14 mouse cellular contexts compared by ENCODE assay signal in genomic region chr1:155055041-155055440, GRCm38 (mm10). TPM values are rescaled to one million over a fixed set of nuclear protein-coding genes. Genes with fewer than 3 reads are reported as not detected.
DNase-seq lines count a peak whose midpoint lies in the region; ATAC-seq and TF ChIP-seq lines count a peak whose summit lies in the region.
"Had no signal": no experiment of that assay in that cellular context is flagged by ENCODE, and none has a peak within 500 bp of the region (broad histone marks: within the 10 kb centered on the region; RNA-seq: fewer than 3 reads in every experiment).

No protein-coding gene starts in this region.

- no peaks in the 10 kb centered on the region for H3K36me3 ChIP-seq in hindbrain, embryonic 12.5 days
- no peaks in the 10 kb centered on the region for H3K36me3 ChIP-seq in hindbrain, postnatal 0 days (ENCODE audit: insufficient read depth, low read length)
- no peaks in the 10 kb centered on the region for H3K36me3 ChIP-seq in CH12.LX (replicated peaks in 1 of 2; ENCODE audit: control insufficient read depth in 1 of 2, insufficient read depth in 1 of 2, low read length in 1 of 2)
- H3K36me3 ChIP-seq in heart, postnatal 0 days (replicated peaks; ENCODE audit: control insufficient read depth, insufficient read depth, low read length) = no peaks in the 10 kb centered on the region
- no peaks in the 10 kb centered on the region for H3K36me3 ChIP-seq in intestine, embryonic 16.5 days (ENCODE audit: control insufficient read depth, insufficient read depth, low read length)
- H3K36me3 ChIP-seq: midbrain, embryonic 12.5 days had no signal

- H3K9me3 ChIP-seq in hindbrain, embryonic 12.5 days (replicated peaks) = no peaks in the 10 kb centered on the region
- H3K9me3 ChIP-seq in hindbrain, postnatal 0 days (ENCODE audit: low read length) = no peaks in the 10 kb centered on the region
- no peaks in the 10 kb centered on the region for H3K9me3 ChIP-seq in CH12.LX (replicated peaks; ENCODE audit: low read length)
- H3K9me3 ChIP-seq in heart, postnatal 0 days (replicated peaks; ENCODE audit: control insufficient read depth, low read length) = no peaks in the 10 kb centered on the region
- no peaks in the 10 kb centered on the region for H3K9me3 ChIP-seq in intestine, embryonic 16.5 days (ENCODE audit: control insufficient read depth, low read length)
- H3K9me3 ChIP-seq: midbrain, embryonic 12.5 days had no signal

- 0 out of 2 replicates have a peak overlapping the region, but pooled peaks have one; percentile 0 for H3K27ac ChIP-seq in hindbrain, embryonic 12.5 days
- no peak overlapping the region for H3K27ac ChIP-seq in hindbrain, postnatal 0 days
- peak overlapping the region; percentile 75 for H3K27ac ChIP-seq in CH12.LX (ENCODE audit: insufficient read depth, low read depth)
- H3K27ac ChIP-seq in heart, postnatal 0 days (ENCODE audit: low read depth) = peak overlapping the region; percentile 40; the same call in 1 of the 2 replicates
- H3K27ac ChIP-seq in intestine, embryonic 16.5 days (ENCODE audit: low read length) = no peak overlapping the region
- H3K27ac ChIP-seq: midbrain, embryonic 12.5 days had no signal

- TF ChIP-seq CTCF in hindbrain, postnatal 0 days (IDR thresholded peaks at IDR 0.05; ENCODE audit: low read depth) = no peak
- no peak for TF ChIP-seq CTCF in CH12.LX (conservative IDR thresholded peaks at IDR 0.05 in 1 of 2, IDR thresholded peaks at IDR 0.05 in 1 of 2; ENCODE audit: low read depth in 2 of 2, low read length in 2 of 2)
- TF ChIP-seq CTCF in heart, postnatal 0 days (IDR thresholded peaks at IDR 0.05; ENCODE audit: low read depth) = no peak

- H3K79me2 ChIP-seq in CH12.LX (replicated peaks; ENCODE audit: control insufficient read depth, extremely low read depth, insufficient read depth, poor library complexity, severe bottlenecking) = no peaks in the 10 kb centered on the region

- no peak; the same call in 1 of the 2 replicates for TF ChIP-seq POLR2A in CH12.LX (IDR thresholded peaks at IDR 0.05; ENCODE audit: low read depth, low read length)

- WGBS in hindbrain, embryonic 12.5 days = 49% methylated on average over 3 of the region's 3 CpGs
- WGBS in hindbrain, postnatal 0 days = 54% methylated on average over 3 of the region's 3 CpGs
- WGBS in heart, postnatal 0 days = 28% methylated on average over 3 of the region's 3 CpGs
- WGBS in intestine, embryonic 16.5 days = 33% methylated on average over 3 of the region's 3 CpGs

- no peak for TF ChIP-seq RAD21 in CH12.LX (IDR thresholded peaks at IDR 0.05; ENCODE audit: low read depth, low read length)

- ATAC-seq in hindbrain, embryonic 12.5 days (ENCODE audit: low FRiP score) = no peak
- ATAC-seq in hindbrain, postnatal 0 days = no peak
- ATAC-seq in heart, postnatal 0 days (ENCODE audit: insufficient read depth, low read depth) = no peak
- no peak for ATAC-seq in intestine, embryonic 16.5 days

- H3K4me1 ChIP-seq in hindbrain, embryonic 12.5 days = peaks cover 41% of the 10 kb centered on the region
- H3K4me1 ChIP-seq in hindbrain, postnatal 0 days (ENCODE audit: insufficient read depth, low read length) = peaks cover 26% of the 10 kb centered on the region
- H3K4me1 ChIP-seq in CH12.LX (ENCODE audit: control insufficient read depth in 1 of 2, insufficient read depth in 2 of 2) = peaks cover 52 to 89% of the 10 kb centered on the region in 2 experiments
- peaks cover 61% of the 10 kb centered on the region for H3K4me1 ChIP-seq in heart, postnatal 0 days (ENCODE audit: control insufficient read depth, insufficient read depth)
- peaks cover 48% of the 10 kb centered on the region for H3K4me1 ChIP-seq in intestine, embryonic 16.5 days (ENCODE audit: control insufficient read depth, insufficient read depth, low read length)

- no peak overlapping the region for H3K9ac ChIP-seq in hindbrain, embryonic 12.5 days
- H3K9ac ChIP-seq in hindbrain, postnatal 0 days (replicated peaks; ENCODE audit: low read length) = no peak overlapping the region
- peak overlapping the region; percentile 21; the same call in 1 of the 2 replicates for H3K9ac ChIP-seq in CH12.LX (ENCODE audit: insufficient read depth, low read depth)
- no peak overlapping the region for H3K9ac ChIP-seq in heart, postnatal 0 days (replicated peaks; ENCODE audit: low read depth, low read length)
- no peak overlapping the region for H3K9ac ChIP-seq in intestine, embryonic 16.5 days (ENCODE audit: low read depth, low read length)
- H3K9ac ChIP-seq: lung, embryonic 14.5 days; midbrain, embryonic 12.5 days had no signal

- in situ Hi-C loops in CH12.LX (cut with MboI; ENCODE audit: low pct_ligation_motif_present, low pct_unique_long_range_greater_than_20kb, low sequenced_read_pairs) = no loop called here

- no peak overlapping the region for H3K4me2 ChIP-seq in hindbrain, embryonic 12.5 days (replicated peaks)
- H3K4me2 ChIP-seq in hindbrain, postnatal 0 days (ENCODE audit: low read depth, low read length) = no peak overlapping the region
- peak overlapping the region; percentile 84 for H3K4me2 ChIP-seq in CH12.LX (ENCODE audit: insufficient read depth, low read depth, poor library complexity, severe bottlenecking)
- H3K4me2 ChIP-seq in heart, postnatal 0 days (ENCODE audit: low read depth, low read length) = no peak overlapping the region
- H3K4me2 ChIP-seq in intestine, embryonic 16.5 days (ENCODE audit: low read depth, low read length) = no peak overlapping the region
- H3K4me2 ChIP-seq: lung, embryonic 14.5 days; midbrain, embryonic 12.5 days had no signal

- dilution Hi-C loops in CH12.LX (cut with MboI; ENCODE audit: extremely low pct_ligation_motif_present, extremely low pct_unique_long_range_greater_than_20kb, low sequenced_read_pairs) = no loop called here

- H3K4me3 ChIP-seq in hindbrain, embryonic 12.5 days = no peak overlapping the region
- no peak overlapping the region for H3K4me3 ChIP-seq in hindbrain, postnatal 0 days (ENCODE audit: low read length)
- H3K4me3 ChIP-seq in CH12.LX (replicated peaks in 1 of 3; ENCODE audit: low read depth in 2 of 3, low read length in 2 of 3, poor library complexity in 1 of 3) = peak overlapping the region in 1 of 3 experiments; percentile 20
- H3K4me3 ChIP-seq in heart, postnatal 0 days (ENCODE audit: low read depth, low read length) = no peak overlapping the region
- H3K4me3 ChIP-seq in intestine, embryonic 16.5 days (ENCODE audit: low read length) = no peak overlapping the region
- H3K4me3 ChIP-seq: midbrain, embryonic 12.5 days had no signal

- peak; percentile 41 for DNase-seq in embryo, embryonic 11 days
- no peak for DNase-seq in embryo, embryonic 9.5 days (ENCODE audit: extremely low spot score)
- no peak for DNase-seq in hindbrain, postnatal 0 days (ENCODE audit: low spot score)
- peak; percentile 60 for DNase-seq in CH12.LX (ENCODE audit: extremely low read depth)
- no peak for DNase-seq in heart, postnatal 0 days (ENCODE audit: low spot score)
- DNase-seq in thymus, postnatal 36 days = no peak
- DNase-seq: adrenal gland, postnatal 36 days; cerebellum, adult 2 months; kidney, adult 9 months; lung, embryonic 14.5 days; thymus, postnatal 4 days had no signal

- TF ChIP-seq EP300 in CH12.LX (IDR thresholded peaks at IDR 0.05; ENCODE audit: low read length) = no peak
- no peak for TF ChIP-seq EP300 in heart, postnatal 0 days (IDR thresholded peaks at IDR 0.05; ENCODE audit: low read depth)

- no peaks in the 10 kb centered on the region for H3K27me3 ChIP-seq in hindbrain, embryonic 12.5 days
- H3K27me3 ChIP-seq in hindbrain, postnatal 0 days (ENCODE audit: insufficient read depth, low read length) = no peaks in the 10 kb centered on the region
- H3K27me3 ChIP-seq in CH12.LX (replicated peaks) = no peaks in the 10 kb centered on the region
- H3K27me3 ChIP-seq in heart, postnatal 0 days (ENCODE audit: control insufficient read depth, insufficient read depth, low read length) = no peaks in the 10 kb centered on the region
- H3K27me3 ChIP-seq in intestine, embryonic 16.5 days (replicated peaks; ENCODE audit: control insufficient read depth, insufficient read depth, low read length) = no peaks in the 10 kb centered on the region

TF ChIP-seq in CH12.LX, 34 proteins besides CTCF, POLR2A, EP300 and RAD21:
- TF ChIP-seq PAX5 (IDR thresholded peaks at IDR 0.05; ENCODE audit: low read length) (no peak), TBP (conservative IDR thresholded peaks at IDR 0.05; ENCODE audit: low read depth, low read length) (peak; percentile 67), ZNF384 (IDR thresholded peaks at IDR 0.05; ENCODE audit: low read depth, low read length) (no peak), TCF12 (IDR thresholded peaks at IDR 0.05; ENCODE audit: low read depth, low read length) (0 out of 2 replicates have a peak, but pooled peaks have one; percentile 37), USF2 (conservative IDR thresholded peaks at IDR 0.05; ENCODE audit: low read depth, low read length) (no peak), MAZ (IDR thresholded peaks at IDR 0.05; ENCODE audit: low read depth, low read length) (0 out of 2 replicates have a peak, but pooled peaks have one; percentile 43), ETS1 (conservative IDR thresholded peaks at IDR 0.05; ENCODE audit: low read depth, low read length) (peak; percentile 41), SMC3 (IDR thresholded peaks at IDR 0.05; ENCODE audit: low read depth, low read length) (no peak), BHLHE40 (IDR thresholded peaks at IDR 0.05; ENCODE audit: low read depth, low read length) (0 out of 2 replicates have a peak, but pooled peaks have one; percentile 4), HCFC1 (IDR thresholded peaks at IDR 0.05; ENCODE audit: low read depth, low read length) (no peak), MAX (IDR thresholded peaks at IDR 0.05; ENCODE audit: low read length) (no peak), NRF1 (IDR thresholded peaks at IDR 0.05; ENCODE audit: low read depth, low read length) (no peak), JUN (IDR thresholded peaks at IDR 0.05; ENCODE audit: insufficient read depth, low read depth, low read length) (no peak), GABPA (IDR thresholded peaks at IDR 0.05; ENCODE audit: insufficient replicate concordance, low read depth, low read length) (no peak)

RNA-seq across cellular contexts. Expression of gene Ier5, which starts 44.4 kb away (rescaled TPM):
- 16.5 and 17.7 TPM in 2 replicates for polyA plus RNA-seq in hindbrain, embryonic 12.5 days (2016; fragmentation: Nextera tagmentation; extraction: Ambion mirVana)
- 51.4 and 60.5 TPM in 2 replicates for total RNA-seq in hindbrain, postnatal 0 days (2014; rRNA removed)
- 5.2 and 5.7 TPM in 2 replicates for polyA plus RNA-seq in hindbrain, postnatal 0 days (2015; fragmentation: Nextera tagmentation; extraction: Ambion mirVana)
- total RNA-seq in CH12.LX (2012; rRNA removed) (53.0 and 59.3 TPM in 2 replicates), CH12.LX (2014; rRNA removed) (47.7 and 54.2 TPM in 2 replicates)
- 58.8 and 59.7 TPM in 2 replicates for polyA plus RNA-seq in CH12.LX (2012; ENCODE audit: insufficient read length, low read depth)
- total RNA-seq in heart, postnatal 0 days (2014; rRNA removed; ENCODE audit: low replicate concordance) = 50.4 and 56.2 TPM in 2 replicates
- 3.1 and 3.9 TPM in 2 replicates for polyA plus RNA-seq in heart, postnatal 0 days (2015; fragmentation: Nextera tagmentation; extraction: Ambion mirVana)
- 2.0 and 2.6 TPM in 2 replicates for polyA plus RNA-seq in intestine, embryonic 16.5 days (2015; fragmentation: Nextera tagmentation; extraction: Ambion mirVana)

Comparison
In these comparisons a context has a peak if more than half of its experiments do, and no peak if none do; other contexts are left out.
1. DNase-seq: peak in embryo, embryonic 11 days (single experiment) and CH12.LX (single experiment); none in embryo, embryonic 9.5 days (single experiment), hindbrain, postnatal 0 days (single experiment), heart, postnatal 0 days (single experiment) and thymus, postnatal 36 days (0 of 2).
2. H3K27ac ChIP-seq: peak in hindbrain, embryonic 12.5 days (single experiment), CH12.LX (single experiment) and heart, postnatal 0 days (single experiment); none in hindbrain, postnatal 0 days (single experiment) and intestine, embryonic 16.5 days (single experiment).